Mouse (Mus musculus): Measurements from ENCODE around the gene Gab2. TPM values are rescaled to one million over a fixed set of nuclear protein-coding genes. Genes with fewer than 3 reads are reported as not detected.

The Gab2 gene
- total and polyA plus RNA-seq, 3 experiments, result 0.12 to 0.50 (median 0.30) TPM

DNA sequence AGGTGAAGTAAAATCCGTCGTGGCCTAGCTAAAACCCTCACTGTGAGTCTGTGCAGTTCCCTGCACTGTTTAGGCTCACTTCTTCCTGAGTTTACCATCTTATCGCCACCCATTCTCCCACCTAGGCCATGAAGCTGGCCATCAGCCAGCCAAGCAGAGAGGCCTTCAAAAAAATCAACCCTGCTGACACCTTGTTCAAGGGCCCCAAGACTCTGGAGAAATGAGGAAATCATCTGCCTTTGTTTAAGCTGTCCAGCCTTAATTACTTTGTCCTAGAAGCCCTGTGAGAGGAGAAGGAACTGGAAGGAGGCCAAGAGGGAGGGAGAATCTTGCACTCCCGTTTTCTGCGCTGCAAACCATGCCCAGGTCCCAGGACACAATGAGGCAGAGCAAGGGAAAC lies 274.9 kb downstream of the Gab2 start:
- no peaks in the 10 kb centered on the region for H3K27me3 ChIP-seq (replicated peaks)
- dilution Hi-C loops (cut with MboI; ENCODE audit: extremely low pct_ligation_motif_present, extremely low pct_unique_long_range_greater_than_20kb, low sequenced_read_pairs), result no loop called here
- H3K36me3 ChIP-seq (replicated peaks in 1 of 2; ENCODE audit: control insufficient read depth in 1 of 2, insufficient read depth in 1 of 2, low read length in 1 of 2), result no peaks in the 10 kb centered on the region
- H3K4me3 ChIP-seq (replicated peaks in 1 of 3; ENCODE audit: low read depth in 2 of 3, low read length in 2 of 3, poor library complexity in 1 of 3), result no peak overlapping the region
- peaks cover 18 to 50% of the 10 kb centered on the region in 2 experiments for H3K4me1 ChIP-seq (ENCODE audit: control insufficient read depth in 1 of 2, insufficient read depth in 2 of 2)
- H3K79me2 ChIP-seq (replicated peaks; ENCODE audit: control insufficient read depth, extremely low read depth, insufficient read depth, poor library complexity, severe bottlenecking), result no peaks in the 10 kb centered on the region
- in situ Hi-C loops (cut with MboI; ENCODE audit: low pct_ligation_motif_present, low pct_unique_long_range_greater_than_20kb, low sequenced_read_pairs), result no loop called here
- no peak overlapping the region for H3K27ac ChIP-seq (ENCODE audit: insufficient read depth, low read depth)
- no peaks in the 10 kb centered on the region for H3K9me3 ChIP-seq (replicated peaks; ENCODE audit: low read length)
- no peak for TF ChIP-seq UBTF (IDR thresholded peaks at IDR 0.05; ENCODE audit: low read depth, low read length)
- no peak for TF ChIP-seq ELF1 (IDR thresholded peaks at IDR 0.05; ENCODE audit: low read depth, low read length)
- TF ChIP-seq IRF4 (IDR thresholded peaks at IDR 0.05; ENCODE audit: low read depth, low read length), result no peak
- no peak for TF ChIP-seq ZMIZ1 (IDR thresholded peaks at IDR 0.05; ENCODE audit: low read depth, low read length)
- no peak overlapping the region for H3K9ac ChIP-seq (ENCODE audit: insufficient read depth, low read depth)
- H3K4me2 ChIP-seq (ENCODE audit: insufficient read depth, low read depth, poor library complexity, severe bottlenecking), result no peak overlapping the region
- no peak for DNase-seq (ENCODE audit: extremely low read depth)

- in situ Hi-C loops (cut with MboI; ENCODE audit: low pct_ligation_motif_present, low pct_unique_long_range_greater_than_20kb, low sequenced_read_pairs), result no loop called here
Observed at GRCm38 (mm10) chr7:97356875-97357276, 275.5 kb downstream of the Gab2 start.

DNA sequence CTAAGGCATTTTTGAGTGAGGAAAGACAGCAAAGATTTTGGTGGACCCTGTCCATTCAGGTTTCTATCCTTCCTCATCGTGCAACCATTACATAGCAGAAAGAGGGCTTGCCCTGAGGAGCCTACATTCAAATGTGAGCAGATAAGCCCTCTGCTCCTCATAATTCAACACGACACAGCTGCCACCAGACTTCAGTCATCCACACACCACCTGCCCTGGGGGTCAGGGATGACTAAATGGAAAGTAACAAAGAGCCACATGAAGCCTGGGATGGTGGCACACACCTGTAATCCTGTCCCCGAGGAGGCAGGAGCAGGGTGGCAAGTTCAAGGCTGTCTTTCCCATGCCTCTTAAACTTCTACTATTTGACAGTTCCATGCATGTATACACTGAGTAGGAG lies 276.5 kb downstream of the Gab2 start:
- no peaks in the 10 kb centered on the region for H3K79me2 ChIP-seq (replicated peaks; ENCODE audit: control insufficient read depth, extremely low read depth, insufficient read depth, poor library complexity, severe bottlenecking)
- no peak overlapping the region for H3K4me3 ChIP-seq (replicated peaks in 1 of 3; ENCODE audit: low read depth in 2 of 3, low read length in 2 of 3, poor library complexity in 1 of 3)
- no peaks in the 10 kb centered on the region for H3K9me3 ChIP-seq (replicated peaks; ENCODE audit: low read length)
- no peak overlapping the region for H3K9ac ChIP-seq (ENCODE audit: insufficient read depth, low read depth)
- TF ChIP-seq GABPA (IDR thresholded peaks at IDR 0.05; ENCODE audit: insufficient replicate concordance, low read depth, low read length) (no peak), HCFC1 (IDR thresholded peaks at IDR 0.05; ENCODE audit: low read depth, low read length) (no peak), MXI1 (IDR thresholded peaks at IDR 0.05; ENCODE audit: low read depth, low read length) (no peak), MAX (IDR thresholded peaks at IDR 0.05; ENCODE audit: low read length) (no peak), TCF12 (IDR thresholded peaks at IDR 0.05; ENCODE audit: low read depth, low read length) (no peak), JUND (conservative IDR thresholded peaks at IDR 0.05; ENCODE audit: low read depth, low read length) (no peak), UBTF (IDR thresholded peaks at IDR 0.05; ENCODE audit: low read depth, low read length) (no peak), ZC3H11A (IDR thresholded peaks at IDR 0.05; ENCODE audit: low read depth, low read length) (no peak), PAX5 (IDR thresholded peaks at IDR 0.05; ENCODE audit: low read length) (no peak), MAZ (IDR thresholded peaks at IDR 0.05; ENCODE audit: low read depth, low read length) (no peak), IRF4 (IDR thresholded peaks at IDR 0.05; ENCODE audit: low read depth, low read length) (no peak), ZNF384 (IDR thresholded peaks at IDR 0.05; ENCODE audit: low read depth, low read length) (no peak), NRF1 (IDR thresholded peaks at IDR 0.05; ENCODE audit: low read depth, low read length) (no peak), SMC3 (IDR thresholded peaks at IDR 0.05; ENCODE audit: low read depth, low read length) (no peak), ELF1 (IDR thresholded peaks at IDR 0.05; ENCODE audit: low read depth, low read length) (no peak), E2F4 (IDR thresholded peaks at IDR 0.05; ENCODE audit: insufficient replicate concordance, low read depth, low read length) (no peak), USF1 (IDR thresholded peaks at IDR 0.05; ENCODE audit: low read depth, low read length) (no peak)
- H3K27ac ChIP-seq (ENCODE audit: insufficient read depth, low read depth), result no peak overlapping the region
- H3K27me3 ChIP-seq (replicated peaks), result no peaks in the 10 kb centered on the region
- in situ Hi-C loops (cut with MboI; ENCODE audit: low pct_ligation_motif_present, low pct_unique_long_range_greater_than_20kb, low sequenced_read_pairs), result no loop called here
- H3K4me2 ChIP-seq (ENCODE audit: insufficient read depth, low read depth, poor library complexity, severe bottlenecking), result no peak overlapping the region
- no peaks in the 10 kb centered on the region for H3K36me3 ChIP-seq (replicated peaks in 1 of 2; ENCODE audit: control insufficient read depth in 1 of 2, insufficient read depth in 1 of 2, low read length in 1 of 2)
- H3K4me1 ChIP-seq (ENCODE audit: control insufficient read depth in 1 of 2, insufficient read depth in 2 of 2), result peaks cover 18 to 50% of the 10 kb centered on the region in 2 experiments
- dilution Hi-C loops (cut with MboI; ENCODE audit: extremely low pct_ligation_motif_present, extremely low pct_unique_long_range_greater_than_20kb, low sequenced_read_pairs), result no loop called here
- no peak for DNase-seq (ENCODE audit: extremely low read depth)

More at GRCm38 (mm10) chr7:97356875-97357276, 275.5 kb downstream of the Gab2 start:
- Histone ChIP-seq H3K4me1 (ENCODE audit: control insufficient read depth in 1 of 2, insufficient read depth in 2 of 2) (peaks cover 18 to 50% of the 10 kb centered on the region in 2 experiments), H3K4me3 (replicated peaks in 1 of 3; ENCODE audit: low read depth in 2 of 3, low read length in 2 of 3, poor library complexity in 1 of 3) (no peak overlapping the region), H3K79me2 (replicated peaks; ENCODE audit: control insufficient read depth, extremely low read depth, insufficient read depth, poor library complexity, severe bottlenecking) (no peaks in the 10 kb centered on the region), H3K9ac (ENCODE audit: insufficient read depth, low read depth) (no peak overlapping the region), H3K4me2 (ENCODE audit: insufficient read depth, low read depth, poor library complexity, severe bottlenecking) (no peak overlapping the region), H3K36me3 (replicated peaks in 1 of 2; ENCODE audit: control insufficient read depth in 1 of 2, insufficient read depth in 1 of 2, low read length in 1 of 2) (no peaks in the 10 kb centered on the region), H3K9me3 (replicated peaks; ENCODE audit: low read length) (no peaks in the 10 kb centered on the region), H3K27ac (ENCODE audit: insufficient read depth, low read depth) (no peak overlapping the region), H3K27me3 (replicated peaks) (no peaks in the 10 kb centered on the region)
- TF ChIP-seq HCFC1 (IDR thresholded peaks at IDR 0.05; ENCODE audit: low read depth, low read length) (no peak), MYC (IDR thresholded peaks at IDR 0.05; ENCODE audit: low read depth, low read length) (no peak), PAX5 (IDR thresholded peaks at IDR 0.05; ENCODE audit: low read length) (no peak), ELF1 (IDR thresholded peaks at IDR 0.05; ENCODE audit: low read depth, low read length) (no peak), JUND (conservative IDR thresholded peaks at IDR 0.05; ENCODE audit: low read depth, low read length) (no peak), JUN (IDR thresholded peaks at IDR 0.05; ENCODE audit: insufficient read depth, low read depth, low read length) (no peak), BHLHE40 (IDR thresholded peaks at IDR 0.05; ENCODE audit: low read depth, low read length) (no peak), NRF1 (IDR thresholded peaks at IDR 0.05; ENCODE audit: low read depth, low read length) (no peak), RAD21 (IDR thresholded peaks at IDR 0.05; ENCODE audit: low read depth, low read length) (no peak), TCF12 (IDR thresholded peaks at IDR 0.05; ENCODE audit: low read depth, low read length) (no peak), UBTF (IDR thresholded peaks at IDR 0.05; ENCODE audit: low read depth, low read length) (no peak), EP300 (IDR thresholded peaks at IDR 0.05; ENCODE audit: low read length) (no peak), RCOR1 (conservative IDR thresholded peaks at IDR 0.05; ENCODE audit: low read depth, low read length) (no peak), POLR2A (IDR thresholded peaks at IDR 0.05; ENCODE audit: low read depth, low read length) (no peak), CTCF (conservative IDR thresholded peaks at IDR 0.05 in 1 of 2, IDR thresholded peaks at IDR 0.05 in 1 of 2; ENCODE audit: low read depth in 2 of 2, low read length in 2 of 2) (no peak), KAT2A (IDR thresholded peaks at IDR 0.05; ENCODE audit: insufficient replicate concordance, low read length) (no peak), ZNF384 (IDR thresholded peaks at IDR 0.05; ENCODE audit: low read depth, low read length) (no peak), IRF4 (IDR thresholded peaks at IDR 0.05; ENCODE audit: low read depth, low read length) (no peak)
- no peak for DNase-seq (ENCODE audit: extremely low read depth)
- dilution Hi-C loops (cut with MboI; ENCODE audit: extremely low pct_ligation_motif_present, extremely low pct_unique_long_range_greater_than_20kb, low sequenced_read_pairs), result no loop called here
